Mouse (Mus musculus): ENCODE measurements around the gene Itpkc.

The Itpkc gene

DNA sequence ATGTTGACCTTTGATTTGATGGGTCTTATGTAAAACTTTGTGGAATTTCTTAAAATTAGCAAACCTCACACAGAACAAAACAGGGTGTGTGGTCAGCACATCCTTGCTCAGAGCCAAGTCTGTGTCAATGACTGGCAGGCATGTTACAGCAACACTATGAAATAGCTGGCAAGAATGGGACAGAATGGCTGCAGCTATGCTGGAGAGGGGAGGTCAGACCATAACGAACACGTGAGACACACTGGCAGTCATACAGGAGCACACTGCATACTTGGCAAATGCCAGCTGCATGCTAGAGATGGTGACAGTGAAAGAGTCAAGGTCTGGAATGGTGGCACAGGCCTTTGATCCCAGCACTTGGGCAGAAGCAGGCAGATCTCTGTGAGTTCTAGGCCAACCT lies 7.3 kb upstream of the Itpkc start:
- DNase-seq: no peak

DNA sequence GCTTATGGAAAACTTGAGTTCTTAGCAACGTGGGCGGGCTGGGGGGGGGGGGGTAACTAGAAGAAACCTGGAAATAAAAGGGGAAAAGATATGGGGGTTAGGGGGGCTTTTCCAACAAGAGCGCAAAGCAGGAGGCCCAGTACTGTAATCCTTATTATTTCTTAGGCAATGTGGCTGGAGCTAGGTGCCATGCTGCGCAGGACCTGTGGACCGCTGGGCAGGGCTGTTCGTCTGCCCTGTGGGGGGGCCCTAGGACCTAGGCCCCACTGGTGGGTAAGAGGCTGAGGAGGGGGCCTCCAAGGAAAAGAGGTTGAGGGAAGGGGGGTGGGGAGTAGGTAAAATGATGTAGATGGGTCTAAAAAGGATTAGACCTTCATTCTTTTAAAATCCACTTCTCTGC lies 4.8 kb upstream of the Itpkc start:
- DNase-seq: peak; percentile 32

DNA sequence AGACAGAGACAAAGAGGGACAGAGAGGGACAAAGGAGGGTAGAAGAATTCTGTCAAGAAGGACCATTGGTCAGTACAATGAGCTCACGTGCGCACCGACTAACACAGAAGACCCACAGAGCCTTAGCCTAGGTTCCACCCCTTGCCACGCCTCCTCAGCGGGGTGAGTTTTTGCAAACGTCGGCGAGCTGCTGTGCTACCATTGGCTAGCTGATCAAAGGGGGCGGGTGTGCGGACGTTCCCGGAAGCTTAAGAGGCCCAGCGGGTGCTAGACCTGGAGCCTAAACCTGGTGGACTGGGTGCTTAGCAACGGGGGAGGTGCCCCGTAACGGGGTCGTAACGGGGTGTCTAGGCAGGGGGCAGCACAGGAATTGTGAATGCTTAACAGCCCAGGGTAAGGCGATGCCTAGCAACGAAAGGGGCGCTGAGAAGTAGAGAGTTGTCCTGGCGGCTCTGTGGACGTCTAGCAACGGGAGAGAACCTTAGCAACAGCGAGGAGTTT lies 4.4 kb upstream of the Itpkc start, which contains the start of gene Coq8b:
Gene Coq8b, plus strand, starts transcription at position 243 of the 501 bp plus-strand sequence.
- DNase-seq: peak; percentile 94

DNA sequence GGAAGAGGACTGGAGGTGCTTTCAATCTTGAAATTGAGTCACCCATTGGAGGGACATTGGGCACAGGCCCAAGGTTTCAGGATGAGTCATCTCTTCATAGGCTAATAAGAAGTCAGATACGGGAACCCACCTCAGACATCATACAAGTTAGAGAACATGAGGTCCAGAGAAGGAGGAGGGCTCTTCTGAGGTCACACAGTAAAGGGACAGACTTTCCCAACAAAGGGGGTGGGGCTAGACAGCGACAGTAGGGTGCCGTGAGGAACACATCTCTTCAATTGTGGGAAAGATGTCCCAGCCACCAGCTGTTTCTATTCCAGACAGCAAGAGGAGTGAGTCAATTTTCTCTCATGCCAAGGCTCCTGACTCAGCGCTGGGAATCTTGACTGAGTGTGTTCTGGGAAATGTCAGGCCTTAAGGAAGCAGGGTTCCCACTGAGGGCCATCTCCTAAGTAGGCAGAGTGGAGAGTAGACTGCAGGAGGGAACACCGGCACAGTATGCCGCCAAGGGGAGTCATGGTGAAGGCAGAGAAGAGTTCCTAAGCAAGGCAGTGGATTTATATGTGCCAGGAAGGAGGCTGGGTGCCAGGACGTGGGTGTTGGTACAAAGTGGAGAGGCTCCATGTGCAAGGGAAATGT lies 3.4 kb upstream of the Itpkc start:
- no peak for DNase-seq

DNA sequence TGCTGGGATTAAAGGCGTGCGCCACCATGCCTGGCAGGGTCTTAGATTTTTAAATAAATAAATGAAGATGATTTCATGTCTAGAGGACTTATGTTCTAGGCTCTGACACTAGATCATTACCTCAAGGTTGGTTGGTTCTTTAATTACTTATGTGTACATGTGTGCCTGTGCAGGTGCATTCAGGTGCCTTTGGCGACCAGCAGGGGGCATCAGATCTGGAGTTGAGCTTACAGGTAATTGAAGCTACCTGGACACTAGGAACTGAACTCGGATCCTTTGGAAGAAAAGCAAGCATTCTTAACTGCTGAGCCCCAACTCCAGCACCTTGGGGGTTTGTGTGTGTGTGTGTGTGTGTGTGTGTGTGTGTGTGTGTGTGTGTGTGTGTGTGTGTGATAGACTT lies 2.3 kb upstream of the Itpkc start:
- DNase-seq: peak; percentile 50

DNA sequence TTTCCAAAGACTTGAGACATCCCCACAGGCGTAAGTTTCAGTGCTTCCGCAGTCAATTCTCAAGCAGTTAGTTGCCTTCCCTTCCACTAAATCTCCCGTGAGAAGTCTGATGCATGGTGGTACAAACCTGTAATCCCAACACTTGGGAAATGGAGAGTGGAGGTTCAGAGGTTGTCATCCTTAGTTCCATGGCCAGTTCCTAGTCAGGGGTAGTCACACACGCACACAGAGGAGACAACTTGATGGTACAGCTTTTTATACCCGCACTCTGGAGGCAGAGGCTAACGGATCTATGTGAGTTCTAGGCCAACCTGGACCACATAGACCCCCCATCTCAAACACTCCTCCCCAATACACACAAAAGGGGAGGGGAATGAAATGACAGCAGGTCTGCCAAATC lies 404 bp upstream of the Itpkc start:
- no peak for DNase-seq

DNA sequence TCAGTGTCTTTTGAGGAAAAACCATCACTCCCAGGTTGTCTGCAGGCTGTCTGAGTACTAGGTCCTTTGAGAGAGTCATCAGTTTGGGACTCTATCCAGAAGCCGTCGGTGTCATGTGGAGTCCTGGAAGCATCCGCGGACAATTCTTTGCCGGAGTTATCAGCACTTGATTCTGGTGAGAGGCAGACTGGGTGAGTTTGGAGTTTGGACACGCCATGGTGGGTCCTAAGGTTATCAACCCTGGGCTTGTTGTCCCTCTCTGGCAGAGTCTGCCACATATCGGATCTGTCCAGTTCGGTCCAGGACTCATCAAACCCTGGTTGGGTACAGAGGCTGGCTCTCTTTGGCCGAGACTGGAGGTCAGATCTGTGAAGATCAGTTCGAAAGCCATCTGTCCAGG lies 785 bp downstream of the Itpkc start:
- DNase-seq: no peak

DNA sequence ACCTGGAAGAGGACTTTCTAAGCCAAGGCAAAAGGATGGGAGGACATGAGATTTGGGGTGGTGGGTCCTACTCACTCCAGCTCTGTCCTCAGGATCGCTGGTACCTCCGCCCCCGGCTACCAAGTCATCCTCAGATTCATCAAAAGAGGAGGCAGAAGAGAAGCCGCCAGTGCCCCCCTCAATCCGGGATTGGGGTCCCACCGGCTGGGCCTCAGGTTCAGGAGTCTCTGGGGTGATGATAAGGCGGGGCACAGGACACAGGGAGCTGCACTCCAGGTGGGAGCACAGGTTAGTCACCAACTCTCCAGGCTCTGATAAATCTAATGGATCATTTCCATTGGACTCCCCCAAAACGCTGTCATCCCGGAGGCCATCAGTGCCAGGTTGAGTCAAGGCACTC lies 1.2 kb downstream of the Itpkc start:
- DNase-seq: no peak

DNA sequence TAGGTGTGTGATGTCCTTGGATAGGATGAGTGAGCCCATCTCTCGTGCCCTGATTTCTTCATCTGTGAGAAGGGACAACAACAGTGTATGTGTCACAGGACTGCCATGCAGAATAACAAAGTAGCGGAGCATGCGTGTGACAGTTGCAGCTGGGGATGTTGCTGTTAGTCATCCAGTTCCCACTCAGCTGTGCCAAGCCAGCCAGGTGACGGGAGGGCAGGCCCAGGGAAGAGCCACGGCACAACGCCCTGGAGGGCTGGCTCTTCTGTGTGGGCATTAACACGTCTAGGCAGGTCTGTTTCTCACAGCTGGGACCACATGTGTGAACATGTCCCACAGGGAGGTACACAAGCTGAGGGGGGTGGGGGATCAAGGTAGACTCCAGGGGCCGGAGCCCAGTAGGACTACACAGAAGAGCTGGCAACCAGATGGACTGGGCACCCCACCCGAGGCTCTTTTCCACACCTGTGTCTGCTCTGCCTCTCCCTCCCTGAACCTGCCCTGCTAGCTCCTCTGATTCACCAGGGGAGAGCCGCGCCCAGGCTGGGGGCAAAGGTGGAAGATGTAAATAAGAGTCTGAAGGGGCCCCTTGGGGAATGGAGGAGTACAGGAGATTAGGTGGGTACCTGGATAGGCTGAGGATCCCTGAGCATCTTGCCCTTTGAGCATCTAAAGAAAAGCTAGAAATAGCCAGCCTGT lies 3.4 kb downstream of the Itpkc start:
- DNase-seq: no peak

DNA sequence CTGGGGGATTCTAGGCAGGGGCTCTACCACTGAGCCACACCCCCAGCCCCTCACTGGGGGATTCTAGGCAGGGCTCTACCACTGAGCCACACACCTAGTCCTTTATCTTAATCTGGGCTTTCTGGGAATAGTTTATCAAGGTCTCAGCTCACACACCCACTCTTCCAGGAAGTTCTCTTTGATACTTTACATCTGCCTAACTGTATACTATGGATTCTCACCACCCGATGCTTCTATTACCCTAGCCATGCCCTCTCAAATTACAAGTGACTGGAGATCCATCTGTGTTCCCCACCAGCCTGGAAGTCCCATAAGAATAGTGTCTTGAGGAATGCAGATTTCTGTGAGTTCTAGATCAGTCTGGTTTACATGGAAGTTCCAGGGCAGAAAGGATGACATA lies 5.9 kb downstream of the Itpkc start:
- DNase-seq: no peak

DNA sequence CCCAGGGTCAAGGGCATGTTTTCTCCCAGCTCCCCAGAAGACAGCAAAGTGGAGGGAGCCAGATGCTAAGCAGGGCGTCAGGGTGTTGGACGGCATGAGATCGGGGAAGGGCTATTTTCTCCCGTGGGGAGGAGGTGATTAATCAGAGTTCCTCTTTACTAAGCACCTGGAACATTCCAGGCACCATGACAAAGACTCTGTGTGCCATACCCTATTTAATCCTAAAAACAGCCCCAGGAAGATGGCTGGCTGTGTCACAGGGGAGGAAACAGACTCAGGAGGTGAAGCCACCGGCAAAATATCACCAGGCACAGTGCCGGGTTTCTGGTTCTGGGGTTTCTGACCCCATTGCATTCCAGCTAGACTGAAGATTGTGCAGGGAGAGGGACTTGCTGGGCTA lies 6.5 kb downstream of the Itpkc start:
- no peak for DNase-seq

DNA sequence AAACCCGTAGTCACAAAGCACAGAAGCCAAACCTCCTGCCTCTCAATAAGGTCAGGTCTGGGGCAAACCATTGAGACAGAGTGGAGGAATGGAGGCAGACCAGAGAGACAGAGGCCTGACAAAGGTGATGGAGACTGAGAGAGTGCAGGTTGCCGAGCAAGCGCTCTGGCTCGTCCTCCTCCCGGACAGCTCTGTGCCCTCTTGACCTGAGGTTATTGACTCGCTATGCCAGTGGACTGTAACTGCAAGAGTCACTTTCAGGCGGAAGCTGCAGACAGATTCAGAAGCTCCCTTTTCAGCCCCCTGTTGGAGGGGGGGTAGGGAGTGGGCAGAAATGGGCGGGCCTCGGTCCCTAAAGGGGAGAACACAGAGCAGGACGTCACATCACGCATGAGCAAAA lies 8.5 kb downstream of the Itpkc start:
- no peak for DNase-seq

DNA sequence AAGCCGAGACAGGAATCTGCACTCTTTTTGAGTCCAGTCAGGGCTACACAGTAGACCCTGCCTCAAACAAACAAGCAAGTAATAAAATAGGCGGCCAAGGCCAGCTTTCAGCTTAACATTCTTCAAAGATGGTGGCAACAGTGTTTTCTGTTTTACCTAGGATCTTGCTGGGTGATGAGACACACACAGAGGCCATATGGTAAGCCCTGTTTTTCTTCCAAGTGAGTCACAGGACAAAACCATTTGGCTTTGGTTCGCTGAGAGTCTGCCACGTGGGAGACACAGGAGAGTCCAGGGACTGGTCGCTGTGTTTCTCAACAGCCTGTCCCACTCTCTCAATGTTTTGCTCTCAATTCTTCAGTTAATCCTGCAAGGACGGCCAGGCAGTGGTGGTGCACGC lies 9.9 kb downstream of the Itpkc start:
- DNase-seq: no peak

DNA sequence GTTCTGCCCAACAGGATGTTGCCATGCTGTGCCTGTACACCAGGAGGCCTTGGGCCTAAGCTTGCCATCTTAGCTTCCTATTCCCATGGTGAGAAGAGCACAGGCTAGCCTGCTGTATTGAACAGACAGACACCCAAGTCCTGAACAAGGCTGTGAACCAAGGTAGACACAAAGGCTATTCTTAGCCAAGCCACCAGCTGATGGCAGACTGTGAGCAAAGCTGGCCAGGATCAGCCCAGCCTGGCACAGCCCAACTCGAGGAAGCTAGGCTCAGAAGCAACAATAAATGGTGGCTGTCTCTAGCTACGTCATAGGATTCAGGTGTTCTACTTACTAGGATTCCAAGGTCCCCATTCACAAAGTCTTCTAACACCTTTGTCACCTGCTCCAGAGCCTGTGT lies 15.8 kb downstream of the Itpkc start:
- DNase-seq: no peak

DNA sequence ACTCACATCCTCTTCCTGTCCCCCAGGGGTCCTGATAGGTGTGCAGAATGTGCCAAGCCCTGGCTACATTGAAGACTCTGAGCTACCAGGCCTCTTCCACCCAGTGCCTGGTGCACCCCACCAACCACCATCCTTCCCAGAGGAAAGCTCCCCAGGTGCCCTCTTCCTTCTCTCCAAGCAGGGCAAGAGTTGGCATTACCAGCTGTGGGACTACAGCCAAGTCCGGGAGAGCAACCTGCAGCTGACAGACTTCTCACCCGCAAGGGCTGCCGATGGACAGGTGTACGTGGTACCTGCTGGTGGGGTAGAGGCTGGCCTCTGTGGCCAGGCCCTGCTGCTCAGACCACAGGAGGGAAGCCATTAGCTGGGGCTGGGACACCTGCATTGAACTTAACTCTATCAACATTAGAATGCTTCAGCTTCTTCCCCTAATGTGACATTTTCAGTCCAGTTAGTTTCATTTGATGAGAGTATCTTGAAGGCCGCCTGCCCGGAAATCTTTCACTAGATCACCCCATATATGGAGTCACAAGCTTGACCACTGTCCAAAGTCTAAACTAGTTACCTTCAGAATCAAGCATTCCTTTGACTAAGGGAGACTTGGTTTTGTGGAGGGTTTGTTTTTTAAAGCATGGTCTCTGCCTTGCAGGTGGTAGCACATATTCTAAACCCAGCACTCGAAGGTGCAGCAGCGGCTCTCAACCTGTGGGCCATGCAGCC lies 24.6 kb downstream of the Itpkc start:
- no peak for DNase-seq

DNA sequence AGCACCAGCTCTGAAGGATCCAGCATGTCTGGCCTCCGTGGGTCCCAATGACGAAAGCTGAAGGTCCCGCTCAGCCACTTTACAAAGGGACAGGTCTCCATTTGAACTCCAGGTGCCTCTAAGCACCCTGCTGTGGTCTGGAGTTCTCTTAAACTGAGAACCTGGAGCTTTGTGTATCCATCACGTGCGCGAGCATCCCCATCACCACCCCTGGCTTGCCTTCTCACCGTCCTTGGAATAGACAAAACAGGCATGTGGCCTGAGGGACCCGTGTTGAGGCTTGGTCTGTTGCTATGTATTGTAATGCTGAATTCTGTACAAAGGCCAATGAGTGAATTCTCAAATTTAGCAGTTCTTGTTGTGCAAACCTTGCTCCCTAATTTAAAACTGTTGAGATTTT lies 29.7 kb downstream of the Itpkc start:
- DNase-seq: no peak

DNA sequence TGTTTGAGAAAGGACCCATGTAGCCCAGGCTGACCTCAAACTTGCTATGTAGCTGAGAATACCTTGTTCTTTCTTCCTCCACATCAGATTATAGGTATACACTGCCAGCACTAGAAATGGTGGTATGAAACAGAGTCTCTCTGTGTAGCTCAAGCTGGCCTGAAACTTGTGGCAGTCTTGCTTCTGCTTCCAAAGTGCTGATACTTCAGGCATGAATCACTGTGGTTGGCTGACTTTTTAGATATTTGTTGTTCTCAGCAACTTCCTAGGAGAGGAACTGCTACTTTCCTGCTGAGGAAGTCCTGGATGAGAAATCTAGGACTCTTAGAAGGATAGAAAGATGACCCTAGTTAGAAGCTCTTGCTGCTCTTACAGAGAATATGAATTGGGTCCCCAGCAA lies 30.1 kb downstream of the Itpkc start:
- DNase-seq: no peak

DNA sequence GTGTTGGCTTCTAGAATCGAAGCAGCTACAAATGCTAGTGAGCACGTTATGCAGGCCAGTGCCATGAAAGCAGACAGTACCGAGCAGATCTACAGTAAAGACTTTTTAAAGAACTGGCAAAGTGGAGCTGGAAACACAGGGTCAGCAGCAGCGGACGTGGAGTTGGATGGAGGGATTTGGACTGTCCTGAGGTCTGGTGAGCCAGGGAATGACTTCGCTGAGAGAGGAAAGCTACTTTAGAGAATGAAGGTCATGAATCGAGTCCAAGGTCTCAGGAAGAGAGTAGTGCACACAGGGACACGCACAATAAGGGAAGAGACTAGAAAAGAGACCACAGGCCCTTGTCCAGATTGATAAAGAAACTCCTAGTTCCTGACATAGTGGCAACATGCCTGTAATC lies 30.8 kb downstream of the Itpkc start:
- DNase-seq: no peak

DNA sequence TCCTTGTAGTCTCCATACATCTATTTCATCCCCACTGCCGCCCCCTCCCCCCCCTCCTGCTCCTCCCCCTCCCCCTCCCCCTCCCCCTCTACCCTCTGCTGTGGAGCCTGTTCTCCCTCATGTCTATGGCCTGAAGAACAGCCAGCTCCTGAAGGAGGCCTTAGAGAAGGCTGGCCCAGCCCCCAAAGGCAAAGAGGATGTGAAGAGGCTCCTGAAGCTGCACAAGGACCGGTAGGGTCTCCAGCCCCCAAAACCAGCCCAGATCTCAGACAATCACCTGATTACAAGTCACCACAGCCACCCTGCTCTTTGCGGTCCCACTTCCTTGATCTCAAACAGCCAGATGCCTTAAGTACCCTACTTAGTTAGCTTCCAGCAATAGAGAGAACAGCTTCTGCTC lies 31.3 kb downstream of the Itpkc start:
- no peak for DNase-seq

DNA sequence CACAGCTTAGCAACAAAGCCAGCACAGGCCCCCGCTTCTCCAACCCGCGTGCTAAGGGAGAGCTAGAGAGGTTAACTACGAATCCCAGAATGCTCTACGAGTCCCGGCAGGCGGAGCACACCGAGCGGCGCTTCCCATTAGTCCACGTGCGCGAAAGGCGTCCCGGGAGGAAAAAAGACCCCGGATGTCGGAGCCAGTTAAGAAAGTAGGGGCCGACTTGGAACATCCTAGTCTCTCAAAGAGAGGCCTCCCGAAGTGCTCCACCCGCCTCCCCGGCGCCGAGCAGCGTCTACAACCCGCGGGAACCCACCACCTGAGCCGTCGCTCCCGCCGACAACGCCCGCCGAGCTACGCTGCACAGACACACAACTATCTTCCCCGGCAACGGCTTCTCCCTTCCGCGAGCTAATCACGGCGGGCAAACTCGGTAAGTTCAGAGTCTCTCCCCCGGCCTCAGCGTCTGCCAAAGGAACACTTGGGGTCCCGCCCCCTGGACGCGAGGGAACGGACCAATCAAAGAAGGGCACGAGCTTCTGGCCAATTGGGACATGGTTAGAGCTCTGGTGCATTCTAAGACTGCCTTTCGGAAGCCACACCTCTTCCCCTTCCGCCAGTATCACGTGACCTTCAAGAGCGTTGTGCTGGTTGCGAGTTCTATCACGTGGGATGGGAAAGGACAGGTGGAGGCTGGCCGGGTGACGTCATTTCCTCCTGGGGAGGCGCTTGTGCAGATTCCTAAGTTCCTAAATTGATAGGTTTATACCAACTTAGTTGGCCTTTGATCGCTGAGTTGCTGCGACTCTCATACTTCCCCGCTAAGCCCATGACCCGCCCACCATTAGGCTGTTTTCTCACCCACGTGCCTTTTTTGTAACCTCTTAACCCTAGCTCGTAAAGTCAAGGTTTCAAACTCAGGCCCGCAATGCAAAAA lies 32.5 kb downstream of the Itpkc start, which contains the start of the genes BC024978 and Snrpa:
Gene BC024978, plus strand, starts transcription at position 101 of the 931 bp plus-strand sequence.
Gene Snrpa, minus strand, starts transcription at position 591 of the 931 bp plus-strand sequence.
- peak; percentile 94 for DNase-seq

DNA sequence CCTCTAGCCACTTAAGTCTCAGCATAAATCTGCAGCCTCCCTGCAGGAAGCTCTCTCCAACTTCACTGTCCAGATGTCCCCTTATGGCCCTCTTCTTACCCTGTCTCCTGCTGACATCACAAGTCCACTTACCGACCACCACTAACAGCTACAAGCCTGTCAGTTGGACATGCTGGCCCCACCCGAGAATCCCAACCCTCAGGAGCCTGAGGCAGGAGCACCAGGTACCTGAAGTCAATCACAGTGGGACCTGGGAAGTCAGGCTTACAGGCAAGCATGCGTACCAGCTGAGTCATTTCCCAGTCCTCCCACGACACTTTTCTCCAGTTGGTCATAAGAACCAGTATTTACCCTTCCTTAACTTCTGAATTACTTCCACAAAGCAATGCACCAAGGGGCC lies 34.7 kb downstream of the Itpkc start:
- no peak for DNase-seq

DNA sequence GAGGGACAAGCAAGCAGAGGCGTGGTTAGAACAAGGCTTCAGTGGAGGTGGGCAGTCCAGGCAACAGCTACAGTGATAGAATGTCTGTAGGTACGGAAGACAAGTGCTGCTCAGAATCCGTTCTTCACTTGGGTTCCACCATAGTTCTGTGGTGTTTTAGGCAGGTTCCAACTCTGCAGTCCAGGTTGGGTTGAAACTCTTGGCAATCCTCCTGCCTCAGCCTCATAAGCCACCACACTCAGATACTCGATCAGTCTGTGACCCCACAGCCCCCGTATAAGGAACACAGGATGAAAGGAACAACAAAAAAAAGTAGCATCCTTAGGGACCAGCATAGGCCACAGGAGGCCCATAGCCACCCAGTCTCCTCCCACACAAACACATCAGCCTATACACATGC lies 36.0 kb downstream of the Itpkc start:
- DNase-seq: no peak
